Mouse (Mus musculus) kidney, adult 2 months (tissue): ENCODE data around the gene 0610037L13Rik.

ENCODE experiments used
- CTCF ChIP-seq: fragments of 200-500 bp; conservative IDR thresholded peaks from 2 replicates; pipeline ENCODE4 v1.5.1; 2011; ENCODE audit warnings: low read depth, mild to moderate bottlenecking, control low read depth, low read length, moderate library complexity, mixed read lengths; ENCODE audit not compliant: insufficient read depth, insufficient read length
- POLR2A ChIP-seq: fragments of 200-500 bp; IDR thresholded peaks from one replicate; pipeline ENCODE4 v1.6.1; 2011; ENCODE audit warnings: low read depth, low read length, control low read depth

- no peak for TF ChIP-seq POLR2A
- TF ChIP-seq CTCF: peak; percentile 30; the same call in 1 of the 2 replicates
These were observed 3.0 kb downstream of the 0610037L13Rik start for GRCm38 (mm10) chr4:107892663-107893062.
